Mouse (Mus musculus) CH12.LX (cell line): ENCODE measurements at regions not wholly inside any gene's neighbourhood (a gene's known extent, or its start where the extent isn't known, plus 50 kb on each side); places are given as distances from the start of the nearest gene placed in this dataset.

ENCODE experiments used
- DNase-seq: peaks from one replicate; pipeline ENCODE4 v3.0.0-alpha.2; 2013; ENCODE audit errors: extremely low read depth
- H3K27ac ChIP-seq: 2 replicates; pipeline ENCODE4 v1.5.1; 2012; ENCODE audit warnings: low read depth, mild to moderate bottlenecking, control low read depth, moderate library complexity; ENCODE audit not compliant: insufficient read depth
- H3K27me3 ChIP-seq: replicated peaks from 2 replicates; pipeline ENCODE3; 2012; ENCODE audit warnings: inconsistent platforms
- H3K36me3 ChIP-seq, 2 experiments: replicated peaks in 1 of 2; 2 replicates each; pipeline versions ENCODE3 to v1.6.1; 2012; ENCODE audit warnings: inconsistent platforms in 1 of 2, low read length in 1 of 2, mild to moderate bottlenecking in 1 of 2, mixed read lengths in 1 of 2, moderate library complexity in 1 of 2; ENCODE audit not compliant: control insufficient read depth in 1 of 2, insufficient read depth in 1 of 2
- H3K4me1 ChIP-seq, 2 experiments: 2 replicates each; pipeline ENCODE4 v1.6.1; 2012; ENCODE audit warnings: inconsistent platforms in 1 of 2, moderate library complexity in 1 of 2; ENCODE audit not compliant: insufficient read depth in 2 of 2, control insufficient read depth in 1 of 2
- H3K4me2 ChIP-seq: 2 replicates; pipeline ENCODE4 v1.6.1; 2012; ENCODE audit warnings: low read depth, mild to moderate bottlenecking, control low read depth; ENCODE audit not compliant: poor library complexity, insufficient read depth, severe bottlenecking
- H3K4me3 ChIP-seq, 3 experiments: fragments of 150-350 bp in 1 of 3; sonication (generic) in 1 of 3; replicated peaks in 1 of 3; 2 replicates each; pipeline versions ENCODE3 to v1.5.1; 2011 to 2012; ENCODE audit warnings: low read depth in 2 of 3, low read length in 2 of 3, mild to moderate bottlenecking in 2 of 3, moderate library complexity in 2 of 3, control low read depth in 1 of 3, improper control_type of control experiment in 1 of 3, inconsistent platforms in 1 of 3, mixed read lengths in 1 of 3; ENCODE audit not compliant: poor library complexity in 1 of 3
- H3K79me2 ChIP-seq: replicated peaks from 2 replicates; pipeline ENCODE4 v1.6.1; 2012; ENCODE audit warnings: mild to moderate bottlenecking, moderate library complexity; ENCODE audit not compliant: control insufficient read depth, poor library complexity, insufficient read depth, severe bottlenecking; ENCODE audit errors: extremely low read depth
- H3K9ac ChIP-seq: 2 replicates; pipeline ENCODE4 v1.6.1; 2012; ENCODE audit warnings: low read depth, mild to moderate bottlenecking, control low read depth, moderate library complexity; ENCODE audit not compliant: insufficient read depth
- H3K9me3 ChIP-seq: replicated peaks from 2 replicates; pipeline ENCODE3; 2012; ENCODE audit warnings: low read length, inconsistent platforms, mixed read lengths
- BHLHE40 ChIP-seq: IDR thresholded peaks from 2 replicates; pipeline ENCODE4 v1.6.1; 2011; ENCODE audit warnings: mild to moderate bottlenecking, low read depth, low read length, improper control_type of control experiment
- CHD1 ChIP-seq: IDR thresholded peaks from 2 replicates; pipeline ENCODE4 v1.6.1; 2012; ENCODE audit warnings: low read depth, low read length, improper control_type of control experiment, inconsistent platforms
- CTCF ChIP-seq, 2 experiments: IDR thresholded peaks in 1 of 2; conservative IDR thresholded peaks in 1 of 2; 2 replicates each; pipeline ENCODE4 v1.5.1; 2011 to 2012; ENCODE audit warnings: low read depth in 2 of 2, low read length in 2 of 2, improper control_type of control experiment in 1 of 2, inconsistent platforms in 1 of 2, mild to moderate bottlenecking in 1 of 2, moderate library complexity in 1 of 2
- ELF1 ChIP-seq: IDR thresholded peaks from 2 replicates; pipeline ENCODE4 v1.6.1; 2014; ENCODE audit warnings: low read depth, mild to moderate bottlenecking, inconsistent platforms, low read length, improper control_type of control experiment
- EP300 ChIP-seq: IDR thresholded peaks from 2 replicates; pipeline ENCODE4 v1.6.1; 2011; ENCODE audit warnings: low read length, improper control_type of control experiment
- GABPA ChIP-seq: IDR thresholded peaks from 2 replicates; pipeline ENCODE4 v1.6.1; 2012; ENCODE audit warnings: low read depth, low read length, improper control_type of control experiment, inconsistent platforms; ENCODE audit not compliant: insufficient replicate concordance
- JUND ChIP-seq: conservative IDR thresholded peaks from 2 replicates; pipeline ENCODE4 v1.6.1; 2011; ENCODE audit warnings: low read depth, low read length, improper control_type of control experiment
- MAFK ChIP-seq: IDR thresholded peaks from 2 replicates; pipeline ENCODE4 v1.6.1; 2011; ENCODE audit warnings: low read length, improper control_type of control experiment; ENCODE audit not compliant: insufficient replicate concordance
- MAZ ChIP-seq: IDR thresholded peaks from 2 replicates; pipeline ENCODE4 v1.6.1; 2012; ENCODE audit warnings: low read depth, mild to moderate bottlenecking, inconsistent platforms, low read length, improper control_type of control experiment, moderate library complexity
- PAX5 ChIP-seq: IDR thresholded peaks from 2 replicates; pipeline ENCODE4 v1.6.1; 2012; ENCODE audit warnings: low read length, inconsistent platforms, mixed read lengths
- POLR2A ChIP-seq: IDR thresholded peaks from 2 replicates; pipeline ENCODE4 v1.6.1; 2011; ENCODE audit warnings: low read depth, mild to moderate bottlenecking, improper control_type of control experiment, low read length
- POLR2AphosphoS2 ChIP-seq: IDR thresholded peaks from 2 replicates; pipeline ENCODE4 v1.6.1; 2011; ENCODE audit warnings: low read depth, low read length, improper control_type of control experiment
- RCOR1 ChIP-seq: conservative IDR thresholded peaks from 2 replicates; pipeline ENCODE4 v1.6.1; 2012; ENCODE audit warnings: low read depth, mild to moderate bottlenecking, inconsistent platforms, low read length, improper control_type of control experiment
- SIN3A ChIP-seq: IDR thresholded peaks from 2 replicates; pipeline ENCODE4 v1.6.1; 2012; ENCODE audit warnings: low read length, improper control_type of control experiment, inconsistent platforms
- SMC3 ChIP-seq: IDR thresholded peaks from 2 replicates; pipeline ENCODE4 v1.6.1; 2011; ENCODE audit warnings: low read depth, low read length, improper control_type of control experiment
- TBP ChIP-seq: conservative IDR thresholded peaks from 2 replicates; pipeline ENCODE4 v1.6.1; 2011; ENCODE audit warnings: low read depth, low read length, improper control_type of control experiment
- TCF12 ChIP-seq: IDR thresholded peaks from 2 replicates; pipeline ENCODE4 v1.6.1; 2014; ENCODE audit warnings: low read depth, mild to moderate bottlenecking, inconsistent platforms, low read length, improper control_type of control experiment
- UBTF ChIP-seq: IDR thresholded peaks from 2 replicates; pipeline ENCODE4 v1.6.1; 2012; ENCODE audit warnings: low read depth, mild to moderate bottlenecking, inconsistent platforms, low read length, improper control_type of control experiment, moderate library complexity
- USF1 ChIP-seq: IDR thresholded peaks from 2 replicates; pipeline ENCODE4 v1.6.1; 2014; ENCODE audit warnings: low read depth, mild to moderate bottlenecking, inconsistent platforms, low read length, improper control_type of control experiment
- USF2 ChIP-seq: conservative IDR thresholded peaks from 2 replicates; pipeline ENCODE4 v1.6.1; 2011; ENCODE audit warnings: low read depth, low read length, improper control_type of control experiment
- ZC3H11A ChIP-seq: IDR thresholded peaks from 2 replicates; pipeline ENCODE4 v1.6.1; 2012; ENCODE audit warnings: low read depth, mild to moderate bottlenecking, inconsistent platforms, low read length, improper control_type of control experiment
- ZMIZ1 ChIP-seq: IDR thresholded peaks from 2 replicates; pipeline ENCODE4 v1.6.1; 2012; ENCODE audit warnings: low read depth, mild to moderate bottlenecking, inconsistent platforms, low read length, improper control_type of control experiment
- dilution Hi-C: fragments of 300-500 bp; cut with MboI; formaldehyde crosslinking; loops from 2 replicates; pipeline ENCODE4 v1.14.3; 2020; ENCODE audit warnings: low sequenced_read_pairs; ENCODE audit not compliant: extremely low pct_unique_long_range_greater_than_20kb, extremely low pct_ligation_motif_present
- in situ Hi-C: fragments of 300-500 bp; cut with MboI; formaldehyde crosslinking; loops from 3 replicates; pipeline ENCODE4 v1.14.3; 2019; ENCODE audit warnings: low sequenced_read_pairs, low pct_ligation_motif_present, low pct_unique_long_range_greater_than_20kb, mixed read lengths

DNA sequence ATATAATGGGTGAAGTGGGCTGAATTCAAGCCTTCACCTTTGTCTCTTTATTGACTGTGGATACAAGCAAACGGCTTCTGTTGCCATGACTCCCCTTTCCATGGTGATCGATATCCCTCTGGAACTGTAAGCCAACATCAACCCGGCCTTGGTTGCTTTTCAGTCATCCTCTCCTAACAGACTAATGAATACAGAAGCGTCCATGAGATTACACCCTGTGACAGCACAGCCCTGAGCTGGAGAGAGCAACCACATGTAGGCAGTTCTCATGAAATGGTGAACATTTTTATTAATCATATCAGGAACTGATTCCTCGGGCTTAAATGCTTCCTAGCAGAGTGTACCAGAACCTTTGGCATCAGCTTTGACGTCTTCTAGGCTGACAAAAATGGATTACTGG lies 63.7 kb downstream of the Cartpt start:
- Histone ChIP-seq H3K27me3 (no peaks in the 10 kb centered on the region), H3K27ac (no peak overlapping the region), H3K79me2 (no peaks in the 10 kb centered on the region), H3K9ac (no peak overlapping the region), H3K9me3 (peaks cover 6% of the 10 kb centered on the region), H3K4me2 (no peak overlapping the region), H3K4me3 (no peak overlapping the region), H3K36me3 (no peaks in the 10 kb centered on the region), H3K4me1 (peaks cover 0 to 3% of the 10 kb centered on the region in 2 experiments; a peak in 1 of 4 replicates)
- DNase-seq: no peak
- in situ Hi-C loops (loop anchor here (25.0 kb wide), 2 partner anchors 225 to 325 kb away; partner anchors contain the start of gene Map1b), dilution Hi-C loops (no loop called here)
- no peak for TF ChIP-seq ELF1
- TF ChIP-seq RCOR1: no peak
- TF ChIP-seq BHLHE40: no peak
- TF ChIP-seq TBP: no peak
- TF ChIP-seq POLR2AphosphoS2: no peak
- no peak for TF ChIP-seq EP300
- no peak for TF ChIP-seq SMC3
- no peak for TF ChIP-seq ZC3H11A
- no peak for TF ChIP-seq PAX5

DNA sequence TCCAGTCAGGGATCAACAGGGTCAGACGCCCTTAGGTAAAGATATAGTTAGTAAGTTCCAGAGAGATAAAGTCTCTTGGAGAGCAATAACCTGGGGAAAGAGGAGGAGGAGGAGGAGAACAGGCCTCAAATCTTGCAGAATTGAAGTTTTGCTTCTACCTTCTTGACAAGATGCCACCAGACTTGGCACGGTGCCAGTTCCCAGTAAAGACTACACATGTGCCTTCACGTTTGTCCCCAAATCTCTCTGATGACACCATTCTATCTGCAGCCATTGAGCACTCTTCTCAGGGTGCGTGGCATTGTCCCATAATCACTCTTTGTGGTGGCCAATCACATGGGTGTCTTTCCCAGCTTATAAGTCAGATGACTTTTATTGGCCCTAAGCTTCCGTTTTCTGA lies 64.3 kb downstream of the Cartpt start:
- Histone ChIP-seq H3K4me1 (peaks cover 0 to 3% of the 10 kb centered on the region in 2 experiments; a peak in 1 of 4 replicates), H3K4me3 (no peak overlapping the region), H3K27me3 (no peaks in the 10 kb centered on the region), H3K79me2 (no peaks in the 10 kb centered on the region), H3K4me2 (no peak overlapping the region), H3K27ac (no peak overlapping the region), H3K9me3 (peaks cover 6% of the 10 kb centered on the region), H3K9ac (no peak overlapping the region), H3K36me3 (no peaks in the 10 kb centered on the region)
- in situ Hi-C loops: loop anchor here (25.0 kb wide), 2 partner anchors 224 to 324 kb away; partner anchors contain the start of gene Map1b
- dilution Hi-C loops: no loop called here
- no peak for DNase-seq
- no peak for TF ChIP-seq TCF12
- TF ChIP-seq JUND: no peak
- TF ChIP-seq SIN3A: no peak
- TF ChIP-seq SMC3: no peak
- no peak for TF ChIP-seq USF1
- no peak for TF ChIP-seq CHD1
- TF ChIP-seq USF2: no peak
- no peak for TF ChIP-seq UBTF
- no peak for TF ChIP-seq GABPA
- TF ChIP-seq MAZ: no peak
- no peak for TF ChIP-seq CTCF (conservative IDR thresholded peaks at IDR 0.05 in 1 of 2, IDR thresholded peaks at IDR 0.05 in 1 of 2; ENCODE audit: low read depth in 2 of 2, low read length in 2 of 2)
- no peak for TF ChIP-seq MAFK
- TF ChIP-seq POLR2A: no peak
- no peak for TF ChIP-seq ZMIZ1
- TF ChIP-seq EP300: no peak
